Mouse (Mus musculus) heart, embryonic 13.5 days (tissue): ENCODE data around the gene Mdfic. TPM values are rescaled to one million over a fixed set of nuclear protein-coding genes. Genes with fewer than 3 reads are reported as not detected.

Source experiments
- ATAC-seq: fragments of 200-750 bp; cut with Nextera tagmentation; 2 replicates; pipeline ENCODE4 v1.8.0; 2017; ENCODE audit warnings: moderate TSS enrichment; ENCODE audit not compliant: insufficient number of reproducible peaks, low FRiP score, low TSS enrichment; ENCODE audit errors: extremely low read depth
- H3K27ac ChIP-seq: fragments of 300-500 bp; sonication (generic); replicated peaks from 2 replicates; pipeline ENCODE4 v1.5.1; 2015; ENCODE audit warnings: moderate library complexity, mild to moderate bottlenecking, inconsistent platforms
- H3K27me3 ChIP-seq: fragments of 300-500 bp; sonication (generic); replicated peaks from 2 replicates; pipeline ENCODE4 v1.6.1; 2015; ENCODE audit warnings: mild to moderate bottlenecking, inconsistent platforms
- H3K36me3 ChIP-seq: fragments of 300-500 bp; sonication (generic); 2 replicates; pipeline ENCODE4 v1.6.1; 2015; ENCODE audit warnings: mild to moderate bottlenecking, inconsistent platforms
- H3K4me1 ChIP-seq: fragments of 300-500 bp; sonication (generic); 2 replicates; pipeline ENCODE4 v1.6.1; 2015; ENCODE audit warnings: inconsistent platforms
- H3K4me2 ChIP-seq: fragments of 300-500 bp; sonication (generic); 2 replicates; pipeline ENCODE4 v1.6.1; 2015; ENCODE audit warnings: inconsistent platforms, mild to moderate bottlenecking, moderate library complexity
- H3K4me3 ChIP-seq: fragments of 300-500 bp; sonication (generic); 2 replicates; pipeline ENCODE4 v1.5.1; 2015; ENCODE audit warnings: moderate library complexity, mild to moderate bottlenecking, inconsistent platforms
- H3K9ac ChIP-seq: fragments of 300-500 bp; sonication (generic); 2 replicates; pipeline ENCODE4 v1.6.1; 2015; ENCODE audit warnings: inconsistent platforms, mild to moderate bottlenecking, moderate library complexity
- H3K9me3 ChIP-seq: fragments of 300-500 bp; sonication (generic); 2 replicates; pipeline ENCODE4 v1.6.1; 2016; ENCODE audit warnings: inconsistent platforms
- WGBS: fragments of 180-500 bp; shearing (Covaris S2); methylation state at CpG from one replicate; pipeline ENCODE4 v1.1.7; 2015; ENCODE audit warnings: mixed read lengths; 5-methylcytosine and 5-hydroxymethylcytosine counted together
- polyA plus RNA-seq: library from polyadenylated mRNA; unstranded; fragments of >200 nt; fragmentation: Nextera tagmentation; extraction: Ambion mirVana; gene quantifications from 2 replicates; pipeline ENCODE4 v1.2.1, GENCODE M21; 2015

The Mdfic gene
- polyA plus RNA-seq, 1 experiment from 2014 or later: 3.8 TPM

DNA sequence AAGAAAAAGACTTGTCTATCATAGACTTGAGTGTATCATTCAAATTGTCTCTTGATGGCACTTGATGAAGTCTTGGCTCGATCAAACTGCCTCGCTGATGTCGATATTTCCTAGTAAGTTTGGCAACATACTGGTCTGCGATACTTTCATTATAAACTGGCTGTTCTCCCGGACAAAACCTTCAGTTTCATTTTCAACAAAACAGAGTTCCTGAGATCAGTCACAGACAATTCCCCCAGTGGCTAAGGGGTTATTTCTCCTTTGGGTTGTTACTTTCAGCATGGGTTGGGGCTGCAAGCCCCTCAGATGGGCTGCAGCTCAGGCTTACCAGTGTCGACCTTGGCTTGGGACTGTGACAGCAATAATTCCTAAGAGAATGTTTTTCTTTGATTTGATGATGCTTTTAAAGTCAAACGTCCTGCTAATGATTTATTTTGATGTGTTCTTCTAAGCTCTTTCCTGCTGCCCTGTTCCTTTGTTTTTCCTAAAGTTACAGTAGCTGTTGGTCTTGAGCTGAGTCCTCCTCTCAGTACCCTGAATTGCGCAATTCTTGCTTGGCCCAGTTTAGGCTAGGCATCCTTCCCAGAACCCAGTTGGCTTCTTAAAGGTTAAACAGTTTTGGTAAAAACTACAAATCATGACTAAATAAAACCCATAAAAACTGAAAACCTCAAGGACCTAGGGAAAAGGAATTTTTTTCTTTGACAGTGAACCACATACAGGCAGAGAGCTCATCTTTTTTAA lies 73.3 kb downstream of the Mdfic start:
- no peak overlapping the region for H3K9ac ChIP-seq

DNA sequence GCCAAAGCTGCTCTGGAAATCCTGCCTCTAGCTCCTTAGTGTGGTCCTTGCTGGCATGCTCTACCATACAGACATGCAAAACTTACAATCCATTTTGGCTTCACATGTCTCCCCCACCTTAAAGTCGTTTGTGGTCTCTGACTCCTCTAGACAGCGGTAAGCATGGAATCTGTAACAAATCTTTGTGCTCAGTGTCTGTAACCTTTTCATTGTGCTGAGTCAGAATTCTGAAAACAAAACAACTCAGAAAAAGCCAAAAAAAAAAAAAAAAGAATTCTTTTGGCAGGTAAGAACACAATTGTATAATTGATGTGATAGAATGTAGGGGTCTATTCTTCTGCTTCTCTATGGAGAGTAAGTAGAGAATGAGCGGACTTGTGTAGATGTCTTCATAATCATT lies 74.3 kb downstream of the Mdfic start:
- Histone ChIP-seq H3K27me3 (no peaks in the 10 kb centered on the region), H3K4me3 (no peak overlapping the region), H3K9ac (no peak overlapping the region), H3K9me3 (no peaks in the 10 kb centered on the region), H3K27ac (no peak overlapping the region), H3K4me1 (peaks cover 22% of the 10 kb centered on the region), H3K36me3 (peaks cover 14% of the 10 kb centered on the region), H3K4me2 (no peak overlapping the region)
- no peak for ATAC-seq
- 83% methylated on average over 3 of the region's 3 CpGs for WGBS

More for the DNA sequence above, 73.3 kb downstream of the Mdfic start:
- Histone ChIP-seq H3K4me2 (peak overlapping the region; percentile 18; the same call in 1 of the 2 replicates), H3K27ac (0 out of 2 replicates have a peak overlapping the region, but pooled peaks have one; percentile 17), H3K27me3 (no peaks in the 10 kb centered on the region), H3K36me3 (peaks cover 7% of the 10 kb centered on the region; the same call in 1 of the 2 replicates), H3K9me3 (no peaks in the 10 kb centered on the region), H3K4me1 (peaks cover 29% of the 10 kb centered on the region), H3K4me3 (no peak overlapping the region)
- 66% methylated on average over 8 of the region's 8 CpGs for WGBS
- no peak for ATAC-seq

DNA sequence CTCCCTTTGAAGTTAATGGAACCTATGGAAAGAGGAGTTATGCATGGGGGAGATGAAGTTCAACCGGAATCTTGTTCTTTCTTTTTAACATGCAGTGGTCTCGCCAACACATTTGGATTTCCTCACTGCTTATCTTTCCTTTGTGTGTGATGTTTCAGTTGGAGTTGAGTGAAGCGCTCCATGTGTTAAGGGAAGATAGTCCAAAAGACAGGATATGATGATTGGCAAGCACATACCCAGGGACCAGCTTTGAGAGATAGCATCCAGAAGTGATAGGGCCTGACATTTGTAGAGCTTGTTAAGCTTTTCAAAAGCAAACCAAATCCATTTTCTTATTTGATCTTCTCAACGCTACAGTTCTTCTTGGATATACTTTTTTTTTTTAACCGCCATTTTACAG lies 86.9 kb downstream of the Mdfic start:
- Histone ChIP-seq H3K4me1 (peaks cover 11% of the 10 kb centered on the region), H3K4me2 (no peak overlapping the region), H3K9me3 (no peaks in the 10 kb centered on the region), H3K4me3 (no peak overlapping the region), H3K27me3 (no peaks in the 10 kb centered on the region), H3K36me3 (peaks cover 4% of the 10 kb centered on the region; the same call in 1 of the 2 replicates), H3K9ac (no peak overlapping the region), H3K27ac (no peak overlapping the region)
- WGBS: 55% methylated on average over 5 of the region's 5 CpGs
- no peak for ATAC-seq

- Histone ChIP-seq H3K4me2 (no peak overlapping the region), H3K9me3 (no peaks in the 10 kb centered on the region), H3K9ac (no peak overlapping the region), H3K27me3 (no peaks in the 10 kb centered on the region), H3K4me1 (peaks cover 22% of the 10 kb centered on the region), H3K27ac (no peak overlapping the region), H3K4me3 (no peak overlapping the region), H3K36me3 (no peaks in the 10 kb centered on the region)
- WGBS: 65% methylated on average over 3 of the region's 3 CpGs
- ATAC-seq: no peak
These were observed 104.8 kb downstream of the Mdfic start for GRCm38 (mm10) chr6:15825236-15825635.

DNA sequence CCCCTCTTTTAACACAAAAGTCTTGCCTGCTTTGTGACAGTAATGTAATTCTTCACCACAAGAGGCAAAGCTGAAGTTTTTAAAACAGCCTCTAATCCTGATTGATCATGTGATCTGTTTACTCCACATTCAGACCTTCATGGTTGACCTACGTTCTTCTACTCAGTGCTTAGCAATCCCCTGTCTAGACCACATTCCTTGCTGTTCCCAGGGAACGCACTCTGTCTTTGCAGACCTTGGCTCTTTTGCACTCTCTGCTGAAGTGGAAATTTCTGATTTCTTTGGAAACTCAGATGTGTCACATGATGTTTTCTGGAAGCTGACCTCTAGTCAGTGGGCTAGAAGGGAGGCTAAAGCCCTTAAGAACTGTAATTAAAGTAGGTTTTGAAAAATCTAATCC lies 109.4 kb downstream of the Mdfic start:
- no peak overlapping the region for H3K4me3 ChIP-seq
- peaks cover 19% of the 10 kb centered on the region for H3K4me1 ChIP-seq
- no peaks in the 10 kb centered on the region for H3K27me3 ChIP-seq
- no peak overlapping the region for H3K9ac ChIP-seq
- H3K36me3 ChIP-seq: no peaks in the 10 kb centered on the region
- no peak for ATAC-seq
- H3K4me2 ChIP-seq: peak overlapping the region; percentile 30; the same call in 1 of the 2 replicates
- WGBS: 39% methylated on average over 2 of the region's 2 CpGs
- H3K9me3 ChIP-seq: no peaks in the 10 kb centered on the region
- H3K27ac ChIP-seq: 0 out of 2 replicates have a peak overlapping the region, but pooled peaks have one; percentile 15

DNA sequence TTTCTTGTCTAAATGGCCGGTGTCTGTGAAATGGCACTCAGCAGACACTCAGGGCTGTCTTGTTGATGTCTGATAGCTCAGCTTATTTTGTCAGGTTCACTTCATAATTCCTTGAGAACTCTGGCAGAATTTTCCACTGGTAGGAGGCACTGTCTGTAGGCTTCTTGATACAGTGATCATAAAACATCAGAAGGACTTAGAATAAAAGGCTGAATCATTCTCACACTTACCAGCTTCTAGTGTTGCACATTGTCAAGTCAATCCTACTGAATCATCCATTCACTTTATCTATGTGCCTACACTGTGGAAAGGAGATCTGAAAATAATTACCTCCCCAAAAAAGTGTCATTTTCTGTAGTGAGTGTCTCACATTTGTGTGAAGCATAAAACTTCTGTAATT lies 110.2 kb downstream of the Mdfic start:
- no peak overlapping the region for H3K9ac ChIP-seq
- no peak overlapping the region for H3K4me2 ChIP-seq
- peaks cover 19% of the 10 kb centered on the region for H3K4me1 ChIP-seq
- no peak overlapping the region for H3K27ac ChIP-seq
- 37% methylated on average over 1 of the region's 1 CpGs for WGBS
- no peak for ATAC-seq
- H3K36me3 ChIP-seq: no peaks in the 10 kb centered on the region
- H3K27me3 ChIP-seq: no peaks in the 10 kb centered on the region
- no peaks in the 10 kb centered on the region for H3K9me3 ChIP-seq
- no peak overlapping the region for H3K4me3 ChIP-seq

DNA sequence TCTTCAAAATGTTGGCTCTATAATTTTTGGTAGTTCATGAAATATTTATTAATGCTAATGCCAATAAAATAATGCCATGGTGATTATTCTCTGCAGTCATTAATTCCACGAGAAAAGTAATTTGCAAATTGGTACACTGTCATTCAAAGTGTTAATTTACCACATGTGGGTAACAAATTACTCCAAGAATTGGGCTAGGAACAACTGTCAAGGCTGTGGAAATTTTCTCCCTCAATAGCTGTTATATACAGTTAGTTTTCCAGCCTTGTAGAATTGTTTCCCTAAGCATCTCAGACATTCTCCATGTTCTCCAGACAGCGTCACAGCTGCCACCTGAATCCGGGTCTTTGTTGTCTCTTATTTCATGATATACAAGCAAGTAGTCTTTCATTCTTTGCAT lies 117.2 kb downstream of the Mdfic start:
- Histone ChIP-seq H3K27me3 (no peaks in the 10 kb centered on the region), H3K27ac (no peak overlapping the region), H3K9me3 (no peaks in the 10 kb centered on the region), H3K9ac (no peak overlapping the region), H3K4me3 (no peak overlapping the region), H3K4me1 (no peaks in the 10 kb centered on the region), H3K36me3 (no peaks in the 10 kb centered on the region), H3K4me2 (no peak overlapping the region)
- 74% methylated on average over 3 of the region's 3 CpGs for WGBS
- no peak for ATAC-seq

DNA sequence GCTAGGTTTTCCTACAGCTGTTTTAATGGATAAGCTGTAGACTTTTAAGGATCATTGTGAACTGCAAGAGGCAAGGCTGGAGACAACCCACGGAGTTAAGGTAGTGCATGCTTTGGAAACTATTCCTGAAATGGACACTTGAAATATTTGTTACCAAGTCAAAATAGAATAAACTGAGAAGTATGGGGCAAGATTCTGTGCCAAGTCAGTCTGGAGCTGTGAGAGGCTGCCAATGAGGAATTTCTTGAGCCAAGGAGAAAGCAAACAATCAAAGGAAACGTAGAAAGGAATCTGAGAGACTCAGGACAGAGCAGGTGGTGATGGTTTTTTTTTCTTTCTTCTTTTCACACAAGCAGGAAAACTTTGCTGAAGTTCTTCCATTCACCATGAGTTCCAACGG lies 119.4 kb downstream of the Mdfic start:
- 54% methylated on average over 3 of the region's 3 CpGs for WGBS
- H3K4me2 ChIP-seq: no peak overlapping the region
- H3K9ac ChIP-seq: no peak overlapping the region
- H3K4me3 ChIP-seq: no peak overlapping the region
- no peak overlapping the region for H3K27ac ChIP-seq
- no peaks in the 10 kb centered on the region for H3K4me1 ChIP-seq
- ATAC-seq: no peak
- no peaks in the 10 kb centered on the region for H3K9me3 ChIP-seq
- H3K36me3 ChIP-seq: no peaks in the 10 kb centered on the region
- no peaks in the 10 kb centered on the region for H3K27me3 ChIP-seq

GRCm38 (mm10) chr6:15840429-15840828 lies 120.0 kb downstream of the Mdfic start:
- Histone ChIP-seq H3K27ac (no peak overlapping the region), H3K4me1 (no peaks in the 10 kb centered on the region)
- 77% methylated on average over 2 of the region's 2 CpGs for WGBS

DNA sequence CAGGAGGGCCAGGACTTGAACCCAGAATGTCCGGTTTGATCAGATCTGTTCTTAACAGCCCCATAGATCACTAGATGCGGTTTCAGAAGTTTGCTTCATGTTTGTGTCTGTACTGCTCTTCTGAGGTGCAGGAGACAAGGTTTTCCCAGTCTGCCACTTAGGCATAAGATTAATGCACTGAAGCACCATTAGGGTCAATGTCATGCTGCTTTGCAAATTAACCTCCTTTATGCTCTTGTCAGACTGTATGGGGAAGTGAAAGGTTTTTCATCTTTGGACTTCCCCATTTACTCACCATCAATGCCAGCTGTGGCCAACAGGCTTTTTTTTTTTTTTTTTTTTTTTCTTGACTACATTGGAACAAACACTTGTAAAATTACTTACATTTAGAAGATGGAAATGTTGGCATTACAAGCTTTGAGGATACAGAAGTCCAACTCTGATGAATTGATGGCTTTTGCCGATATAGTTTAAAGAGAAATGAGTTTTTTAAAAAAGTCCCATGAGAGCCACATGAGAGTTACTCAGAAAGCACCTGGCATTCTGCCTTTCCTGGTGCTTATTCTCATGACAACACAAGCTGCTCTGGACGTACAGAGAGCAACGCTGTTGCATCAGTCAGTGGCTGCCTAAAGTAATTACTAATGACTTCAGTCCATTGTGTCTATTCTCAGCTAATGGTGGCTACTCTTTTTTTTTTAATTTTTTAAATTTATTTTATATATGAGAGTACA lies 121.2 kb downstream of the Mdfic start:
- Histone ChIP-seq H3K9me3 (no peaks in the 10 kb centered on the region), H3K4me1 (no peaks in the 10 kb centered on the region)
- WGBS: 86% methylated on average over 5 of the region's 5 CpGs

More at GRCm38 (mm10) chr6:15840429-15840828, 120.0 kb downstream of the Mdfic start:
- Histone ChIP-seq H3K36me3 (no peaks in the 10 kb centered on the region), H3K27me3 (no peaks in the 10 kb centered on the region), H3K9me3 (no peaks in the 10 kb centered on the region), H3K4me3 (no peak overlapping the region), H3K9ac (no peak overlapping the region), H3K4me2 (no peak overlapping the region)
- ATAC-seq: no peak

DNA sequence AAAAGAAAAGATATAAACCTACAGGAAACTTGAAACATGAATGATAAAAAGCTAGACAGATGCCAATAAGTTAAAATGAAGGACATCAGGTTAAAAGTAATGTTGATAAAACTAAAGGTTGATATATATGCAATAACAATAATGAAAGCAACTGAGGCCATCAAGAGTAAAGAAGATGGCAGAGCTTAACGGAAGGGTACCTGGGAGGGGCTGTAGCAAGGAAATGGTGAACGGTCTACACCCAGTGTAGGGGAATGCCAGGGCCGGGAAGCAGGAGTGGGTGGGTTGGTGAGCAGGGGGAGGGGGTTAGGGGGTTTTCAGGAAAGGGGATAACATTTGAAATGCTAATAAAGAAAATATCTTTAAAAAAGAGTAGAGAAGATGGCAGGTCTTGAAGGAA lies 122.8 kb downstream of the Mdfic start:
- H3K9ac ChIP-seq: no peak overlapping the region
- ATAC-seq: no peak
- no peaks in the 10 kb centered on the region for H3K36me3 ChIP-seq
- no peaks in the 10 kb centered on the region for H3K27me3 ChIP-seq
- WGBS: 91% methylated on average over 3 of the region's 3 CpGs
- H3K4me1 ChIP-seq: no peaks in the 10 kb centered on the region
- H3K9me3 ChIP-seq: no peaks in the 10 kb centered on the region
- no peak overlapping the region for H3K4me2 ChIP-seq
- no peak overlapping the region for H3K4me3 ChIP-seq
- H3K27ac ChIP-seq: no peak overlapping the region

More for the DNA sequence above, 121.2 kb downstream of the Mdfic start:
- Histone ChIP-seq H3K4me3 (no peak overlapping the region), H3K27me3 (no peaks in the 10 kb centered on the region), H3K9ac (no peak overlapping the region), H3K27ac (no peak overlapping the region), H3K4me2 (no peak overlapping the region), H3K36me3 (no peaks in the 10 kb centered on the region)
- no peak for ATAC-seq
